Mouse (Mus musculus) layer of hippocampus, adult 8-10 months (tissue): ENCODE measurements around the gene Ddx17. TPM values are rescaled to one million over a fixed set of nuclear protein-coding genes. Genes with fewer than 3 reads are reported as not detected.
A peak's percentile ranks its signal among the peaks of the same experiment; 100 is the strongest.

Experiments
- DNase-seq, 2 experiments: peaks; one replicate each; pipeline ENCODE4 v3.0.0; 2022; ENCODE audit warnings: low spot score in 2 of 2
- total RNA-seq, 4 experiments: library from RNA; stranded (reverse); gene quantifications; 2 replicates each; pipeline ENCODE4 v1.2.4; 2022

The Ddx17 gene
- total RNA-seq, 4 experiments from 2014 or later = 307 to 352 (median 330) TPM

DNA sequence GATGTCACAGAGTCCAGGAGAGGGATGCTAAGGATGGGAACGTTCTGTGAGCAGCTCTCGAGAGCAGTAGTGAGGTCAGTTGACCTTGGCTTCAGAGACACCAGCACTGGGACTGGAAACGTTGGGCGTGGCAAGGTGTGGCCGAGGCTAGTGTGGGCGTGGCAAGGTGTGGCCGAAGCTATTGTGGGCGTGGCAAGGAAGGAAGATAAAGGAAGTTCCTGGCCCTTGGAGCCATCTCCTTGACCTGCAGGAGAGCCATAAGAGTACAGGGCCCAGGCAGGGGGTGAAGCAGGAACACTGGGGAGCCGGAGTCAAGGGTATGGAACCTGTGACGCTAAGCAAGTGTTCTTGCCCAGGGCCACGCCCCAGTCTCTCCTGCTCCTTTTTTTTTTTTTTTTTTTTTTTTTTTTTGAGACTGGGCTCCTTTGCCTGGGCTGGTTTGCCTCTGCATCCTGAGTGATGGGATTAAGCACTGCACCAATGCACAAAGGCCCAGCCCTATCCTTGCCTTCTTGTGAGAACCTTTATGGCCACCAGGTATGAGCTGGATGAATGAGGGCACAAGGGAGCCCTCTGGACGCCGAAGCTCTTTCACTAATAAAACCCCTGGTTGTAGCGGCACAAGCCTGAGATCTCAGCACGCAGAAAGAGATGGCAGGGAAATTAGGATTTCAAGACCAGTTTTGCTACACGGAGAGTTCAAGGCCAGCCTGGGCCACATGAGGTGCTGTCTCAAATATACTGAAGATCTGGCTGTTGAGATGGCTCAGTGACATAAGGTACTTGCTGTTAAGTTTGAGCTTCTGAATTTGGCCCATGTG, 26.9 kb downstream of the Ddx17 start:
- DNase-seq = no peak

DNA sequence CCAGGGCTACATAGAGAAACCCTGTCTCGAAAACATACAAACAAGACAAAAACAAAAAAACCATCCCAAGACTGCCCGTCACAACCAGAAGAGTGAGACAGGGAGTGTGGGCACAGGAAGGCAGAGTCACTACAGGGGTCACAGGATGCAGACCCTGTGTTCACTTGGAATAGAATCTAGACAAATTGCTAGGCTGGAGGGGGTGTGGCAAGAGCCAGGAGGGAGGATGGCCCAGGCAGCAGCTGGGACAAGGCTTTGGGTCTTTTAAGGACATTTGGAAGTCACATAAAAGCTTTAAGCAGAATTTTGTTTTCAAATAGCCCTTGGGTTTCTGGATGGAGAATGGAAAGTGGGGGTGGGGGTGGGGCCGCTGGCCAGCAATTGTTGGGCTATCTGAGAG, 28.0 kb downstream of the Ddx17 start:
- no peak for DNase-seq

DNA sequence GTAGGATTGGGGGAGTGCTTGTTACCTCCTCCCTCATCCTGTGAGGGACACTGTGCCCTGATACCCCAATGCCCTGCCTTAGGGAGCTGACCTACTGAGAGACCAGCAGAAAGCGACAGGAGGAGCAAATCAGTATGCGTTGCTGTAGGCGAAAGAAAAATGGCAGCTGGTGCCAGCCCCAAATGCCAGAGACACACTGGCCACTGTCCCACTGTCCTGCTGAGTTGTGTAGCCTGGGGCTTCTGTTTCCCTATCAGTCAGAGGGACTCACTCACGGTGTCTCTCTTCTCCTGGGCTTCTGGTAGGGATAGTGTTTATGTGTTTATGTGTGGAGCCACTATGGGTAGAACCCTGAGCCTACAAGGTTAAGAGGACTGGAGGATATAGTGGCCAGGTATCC, 28.8 kb downstream of the Ddx17 start:
- DNase-seq = no peak

DNA sequence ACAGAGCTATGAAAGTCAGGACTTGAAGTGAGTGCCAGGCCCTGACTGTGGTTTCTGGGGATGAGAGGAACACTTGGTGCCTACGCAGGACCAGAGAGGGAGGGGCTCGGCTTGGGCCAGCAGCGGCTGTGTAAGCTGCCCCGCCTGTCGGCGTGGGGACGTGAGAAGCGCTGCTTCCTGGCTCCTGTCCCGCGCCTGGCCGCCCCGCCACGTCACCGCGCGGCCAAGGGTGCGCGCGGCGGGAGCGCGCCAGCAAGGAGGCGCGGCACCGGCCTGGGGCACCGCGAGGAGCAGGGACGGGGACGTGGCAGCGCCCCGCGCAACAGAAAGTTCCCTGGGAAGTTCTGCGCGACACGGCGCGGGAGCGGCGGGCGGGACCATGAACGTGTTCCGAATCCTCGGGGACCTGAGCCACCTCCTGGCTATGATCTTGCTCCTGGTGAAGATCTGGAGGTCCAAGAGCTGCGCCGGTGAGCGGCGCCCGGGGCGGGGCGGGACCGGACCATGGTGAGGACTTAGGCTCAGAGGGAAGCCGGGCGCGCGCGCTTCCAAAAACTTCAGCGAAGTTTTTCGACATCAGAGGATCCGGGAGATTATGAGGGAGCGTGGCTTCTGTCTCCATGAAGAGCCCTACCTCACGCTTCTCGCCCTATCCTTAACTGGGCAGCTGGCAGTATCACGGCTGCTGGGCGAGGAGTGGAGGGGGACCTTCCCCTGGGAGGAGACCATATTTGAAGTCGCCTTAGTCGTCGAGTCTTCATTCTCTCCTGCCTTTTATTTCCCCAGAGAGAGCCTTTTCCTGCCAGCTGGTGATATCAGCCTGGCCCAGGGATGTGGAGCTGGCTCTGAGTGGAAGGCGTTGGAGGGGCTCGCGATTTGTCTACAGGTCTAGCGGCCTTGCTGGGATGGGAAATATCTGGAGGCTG, 30.1 kb downstream of the Ddx17 start, which contains the start of gene Kdelr3:
TSS of gene Kdelr3 (plus strand) at position 241 of the 926 bp plus-strand sequence.
- no peak for DNase-seq

DNA sequence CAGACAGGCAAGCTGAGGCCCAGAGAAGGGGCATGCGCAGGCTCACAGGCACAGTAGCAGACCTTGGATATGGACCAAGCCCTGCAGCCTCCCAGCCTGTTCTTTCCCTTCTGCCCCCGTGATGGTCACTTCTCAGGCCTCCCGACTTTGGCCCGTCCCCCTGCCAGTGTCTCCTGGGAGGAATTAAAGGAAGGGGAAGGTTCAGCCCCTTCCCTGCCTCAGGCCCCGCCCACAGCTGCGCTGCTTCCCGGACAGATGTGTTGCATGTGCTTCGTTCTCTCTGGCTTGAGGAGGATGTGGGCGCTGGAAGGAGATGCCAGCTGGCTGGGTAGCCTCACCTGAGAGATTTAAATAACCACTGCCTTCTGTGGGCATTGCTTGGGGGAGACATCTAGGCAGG, 32.6 kb downstream of the Ddx17 start:
- DNase-seq = no peak

DNA sequence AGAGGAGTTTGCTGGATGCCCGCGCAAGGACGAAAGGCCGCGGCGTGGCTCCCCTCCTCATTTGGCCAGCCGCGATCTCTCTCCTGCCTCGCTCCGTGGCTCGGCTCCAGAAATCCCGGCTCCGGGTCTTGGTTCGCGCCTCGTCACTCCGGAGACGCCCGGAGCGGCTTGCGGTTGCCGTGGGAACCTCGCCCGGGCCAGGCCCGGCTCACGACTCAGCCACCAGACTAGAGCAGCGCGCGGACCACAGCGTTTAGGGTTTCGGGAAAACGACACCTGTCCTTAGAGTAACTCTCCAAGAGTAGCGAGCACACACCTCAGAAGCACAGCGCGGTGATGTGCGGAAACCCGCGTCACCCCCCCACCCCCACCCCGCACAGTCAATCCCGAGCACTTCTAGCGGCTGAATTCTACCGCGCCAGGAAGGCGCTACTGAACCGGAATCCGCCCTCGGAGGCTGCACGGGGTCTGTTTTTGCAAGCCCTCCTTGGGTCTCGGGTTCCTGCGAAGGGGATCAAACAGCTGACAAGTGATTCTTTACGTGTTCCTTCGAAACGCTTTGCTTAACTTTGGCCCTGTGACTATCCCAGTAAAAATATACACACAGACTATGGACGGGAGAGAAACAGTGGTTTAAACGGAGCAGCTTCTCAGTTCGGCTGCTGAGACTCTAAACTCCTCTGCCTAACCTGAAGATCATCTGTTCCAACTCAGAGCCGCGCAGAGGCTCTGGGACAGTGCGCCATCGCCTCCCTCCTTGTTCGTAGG, 34.8 kb downstream of the Ddx17 start:
- DNase-seq = peak; percentile 74 to 81

DNA sequence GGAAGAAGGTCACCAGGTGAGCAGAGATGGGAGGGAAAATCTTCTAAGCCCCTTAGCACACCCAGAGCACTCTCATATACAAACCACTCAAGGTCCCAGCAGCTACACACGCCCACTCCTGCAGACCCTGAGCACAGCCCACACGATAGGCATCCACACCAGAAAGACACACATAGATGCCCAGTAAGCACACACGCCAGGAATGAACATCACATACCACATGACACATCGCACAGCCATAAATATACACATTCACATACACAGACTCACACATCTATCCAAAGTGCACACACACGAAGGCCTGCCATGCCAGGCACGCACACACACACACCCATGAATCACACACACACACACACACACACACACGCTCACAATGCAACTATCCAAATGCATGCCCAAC, 36.1 kb downstream of the Ddx17 start:
- DNase-seq = no peak

DNA sequence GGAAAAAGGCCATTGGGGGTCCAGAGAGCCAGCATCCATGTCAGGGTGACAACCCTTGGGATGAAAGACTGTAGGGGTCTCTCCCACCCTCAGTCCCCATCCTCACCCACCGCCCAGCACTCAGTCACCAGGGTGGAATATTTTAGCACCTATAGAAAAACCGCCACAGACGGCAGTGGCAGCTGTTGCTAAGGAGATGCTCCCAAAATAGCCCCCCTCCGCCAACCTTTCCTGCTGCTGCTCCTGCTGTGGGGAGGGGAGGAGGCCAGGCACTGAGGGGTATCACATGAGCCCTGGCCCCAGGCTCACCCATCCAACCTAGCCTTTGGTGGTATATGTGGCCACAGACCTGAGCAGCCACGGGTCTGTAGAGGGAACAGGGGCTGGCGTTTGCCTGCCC, 36.5 kb downstream of the Ddx17 start:
- no peak for DNase-seq

DNA sequence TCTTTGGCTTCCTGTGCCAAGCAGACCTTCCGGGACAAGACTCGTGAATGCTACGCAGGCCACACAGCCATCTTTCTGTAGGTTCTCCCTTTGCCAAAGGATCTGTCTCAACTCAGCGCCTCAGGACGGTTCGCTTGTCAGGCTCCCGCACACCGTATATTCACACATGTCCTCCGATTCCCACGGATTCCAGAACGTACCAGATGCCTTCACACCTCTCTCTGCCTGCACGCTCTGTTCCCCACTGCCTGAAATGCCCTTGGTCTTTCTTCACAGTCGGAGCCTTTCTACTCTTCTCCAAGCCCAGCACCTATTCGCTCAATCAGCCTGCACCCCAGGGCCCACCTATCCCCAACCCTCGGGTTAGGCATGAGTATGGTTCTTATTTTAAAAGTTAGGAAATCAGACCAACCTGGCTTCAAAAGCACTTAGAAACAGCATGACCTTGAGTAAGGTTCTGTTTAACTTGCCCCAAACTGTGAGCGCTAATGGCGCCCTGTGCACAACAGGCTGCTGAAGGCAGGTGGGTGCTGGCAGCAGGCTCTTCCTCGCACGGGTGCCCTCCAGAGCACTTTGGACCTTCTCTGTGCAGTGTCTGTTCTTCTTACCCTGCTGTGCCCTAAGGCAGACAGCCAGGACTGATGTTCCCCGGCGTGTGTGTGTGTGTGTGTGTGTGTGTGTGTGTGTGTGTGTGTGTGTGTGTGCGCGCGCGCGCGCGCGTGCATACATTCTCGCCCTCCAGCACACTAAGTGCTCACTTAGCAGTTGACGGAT, 39.3 kb downstream of the Ddx17 start:
- no peak for DNase-seq

DNA sequence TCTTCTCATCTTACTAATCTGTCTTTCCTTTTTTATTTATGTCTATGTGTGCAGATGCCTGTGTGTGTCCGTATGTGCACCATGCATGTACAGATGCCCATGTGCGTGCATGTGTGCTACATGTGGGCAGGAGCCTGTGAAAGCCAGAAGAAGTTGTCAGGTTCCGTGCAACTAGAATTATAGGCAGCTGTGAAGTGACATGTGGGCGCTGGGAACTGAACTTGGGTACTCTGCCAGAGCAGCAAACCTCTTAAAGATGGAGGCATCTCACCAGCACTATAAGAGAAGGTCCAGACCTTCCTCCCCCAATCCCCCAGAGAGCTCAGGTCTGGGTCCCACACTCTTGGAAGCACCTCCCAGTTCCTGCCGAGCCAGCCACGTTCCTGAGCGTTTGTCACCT, 40.1 kb downstream of the Ddx17 start:
- no peak for DNase-seq

DNA sequence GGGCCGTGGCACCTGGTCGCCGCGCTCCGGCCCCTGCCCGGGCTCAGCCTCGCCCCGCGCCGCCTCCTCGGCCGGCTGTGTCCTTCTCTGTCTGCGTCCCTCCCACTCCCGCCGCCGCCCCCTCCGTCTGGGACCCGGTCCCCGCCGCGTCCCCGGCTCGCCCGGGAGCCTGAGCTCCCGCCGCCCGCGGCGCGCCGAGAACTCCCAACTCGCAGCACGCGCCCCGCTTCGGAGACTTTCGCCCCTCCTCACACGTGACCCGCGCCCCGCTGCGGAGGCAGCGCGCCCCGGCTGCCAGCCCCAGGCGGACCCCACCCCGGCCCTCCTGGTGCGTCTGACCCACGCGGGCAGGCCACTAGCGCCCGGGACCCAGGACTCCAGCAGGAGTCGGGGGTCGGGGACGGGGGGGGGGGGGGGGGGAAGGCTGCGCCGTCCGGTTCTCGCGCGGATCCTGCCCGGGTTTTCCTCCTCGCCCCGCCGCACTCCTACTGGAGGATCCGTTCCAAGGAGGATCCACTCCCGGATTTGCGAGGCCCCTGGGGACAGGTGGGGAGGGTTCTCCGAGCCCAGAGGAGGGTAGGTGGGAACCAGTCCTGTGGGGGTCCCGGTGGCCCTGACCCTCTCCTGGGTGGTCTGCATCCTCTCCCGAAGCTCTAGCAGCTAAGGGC, 40.8 kb downstream of the Ddx17 start:
- DNase-seq = peak in 1 of 2 experiments; percentile 70

DNA sequence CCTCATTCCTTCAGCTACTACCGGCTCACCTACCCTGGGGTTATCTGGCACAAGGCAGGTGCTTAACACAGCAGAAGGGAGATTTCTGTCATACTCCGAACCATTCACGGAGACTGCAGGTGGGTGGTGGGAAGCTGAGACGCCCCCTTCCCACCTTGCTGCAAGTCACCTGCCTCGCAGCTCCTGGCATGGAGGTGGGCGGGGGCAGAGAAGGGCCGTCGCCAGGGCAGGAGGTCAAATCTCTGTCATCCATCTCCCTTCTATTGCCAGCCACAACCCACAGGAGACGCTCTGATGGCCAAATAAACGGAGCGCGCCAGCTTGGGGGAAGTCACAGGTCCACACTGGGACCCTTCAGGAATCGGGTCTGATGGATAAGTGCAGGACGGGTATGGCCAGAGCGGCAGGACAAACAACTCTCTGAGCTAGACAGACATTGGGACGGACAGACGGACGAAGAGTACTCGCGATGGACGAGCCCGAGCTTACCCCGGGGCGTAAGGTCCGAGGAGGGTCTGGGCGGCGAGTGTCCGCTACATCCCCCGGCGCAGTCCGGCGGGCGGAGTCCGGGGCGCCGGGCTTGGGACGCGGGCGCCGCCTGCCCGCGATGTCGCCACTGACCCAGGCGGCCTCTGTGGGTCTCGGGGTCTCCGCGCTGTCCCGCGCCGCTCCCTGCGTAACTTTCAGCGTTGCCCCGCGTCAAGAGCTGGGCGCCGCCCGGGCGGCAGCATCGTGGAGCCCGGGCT, 41.7 kb downstream of the Ddx17 start, which contains the start of gene Kcnj4:
TSS of gene Kcnj4 (minus strand) at position 535 of the 746 bp plus-strand sequence.
- DNase-seq = no peak

DNA sequence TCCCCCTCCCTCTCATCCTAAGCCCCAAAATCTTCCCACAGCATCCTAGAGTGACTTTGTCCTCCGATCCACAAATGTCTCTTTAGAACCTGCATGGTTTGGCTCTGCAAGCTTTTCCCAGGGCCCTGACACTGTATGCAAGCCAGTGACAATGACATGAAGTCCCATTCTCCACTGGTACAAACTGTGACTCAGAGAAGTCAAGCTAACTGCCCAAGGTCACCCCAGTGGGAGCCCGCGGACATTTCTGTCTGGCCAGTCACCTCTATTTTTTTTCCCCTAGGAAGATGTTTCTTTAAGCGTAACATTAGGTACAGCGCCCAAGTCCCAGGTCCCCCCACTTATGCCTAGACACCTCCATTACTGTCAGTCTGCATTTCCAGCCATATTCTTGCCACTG, 43.1 kb downstream of the Ddx17 start:
- no peak for DNase-seq

DNA sequence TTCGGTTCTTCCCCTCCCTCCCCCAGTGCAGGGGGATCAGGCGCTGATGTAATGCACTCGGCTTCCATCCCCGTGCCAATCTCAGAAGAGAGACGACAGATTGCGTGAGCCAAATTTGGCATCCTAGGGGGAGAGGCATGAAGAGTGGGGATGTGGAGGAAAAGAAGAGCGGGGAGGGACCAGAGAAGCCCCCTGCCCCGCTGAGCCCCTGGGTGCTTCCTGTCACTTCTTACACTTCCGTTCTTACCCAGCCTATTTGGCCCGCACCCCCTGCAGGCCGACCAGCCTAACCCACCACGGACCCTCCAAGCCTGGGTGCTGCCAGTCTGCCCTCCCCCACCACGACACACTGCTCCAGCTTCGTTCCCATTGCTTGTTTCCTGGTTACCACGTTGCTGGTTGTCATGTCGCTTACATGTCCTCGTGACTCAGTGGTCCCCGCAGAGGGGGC, 43.6 kb downstream of the Ddx17 start:
- DNase-seq = peak; percentile 69 to 71

DNA sequence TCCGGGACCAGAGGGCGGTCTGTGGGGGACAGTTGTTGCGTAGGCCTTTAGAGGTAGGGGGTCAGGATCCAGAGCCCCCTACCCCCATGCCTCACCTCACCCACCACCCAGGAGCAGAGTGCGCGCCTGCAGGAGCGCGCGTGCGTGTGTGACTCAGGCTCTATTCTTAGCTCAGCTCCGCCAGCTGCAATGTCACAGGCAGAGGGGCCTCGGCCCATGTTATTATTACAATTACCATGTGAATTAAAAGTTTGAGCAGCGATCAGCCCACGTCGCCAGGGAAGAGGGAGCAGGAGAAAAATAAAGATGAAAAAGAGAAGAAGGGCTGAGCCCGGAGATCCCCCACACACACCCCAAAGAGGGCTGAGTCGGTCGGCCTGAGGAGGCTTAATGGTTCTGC, 46.4 kb downstream of the Ddx17 start:
- no peak for DNase-seq

DNA sequence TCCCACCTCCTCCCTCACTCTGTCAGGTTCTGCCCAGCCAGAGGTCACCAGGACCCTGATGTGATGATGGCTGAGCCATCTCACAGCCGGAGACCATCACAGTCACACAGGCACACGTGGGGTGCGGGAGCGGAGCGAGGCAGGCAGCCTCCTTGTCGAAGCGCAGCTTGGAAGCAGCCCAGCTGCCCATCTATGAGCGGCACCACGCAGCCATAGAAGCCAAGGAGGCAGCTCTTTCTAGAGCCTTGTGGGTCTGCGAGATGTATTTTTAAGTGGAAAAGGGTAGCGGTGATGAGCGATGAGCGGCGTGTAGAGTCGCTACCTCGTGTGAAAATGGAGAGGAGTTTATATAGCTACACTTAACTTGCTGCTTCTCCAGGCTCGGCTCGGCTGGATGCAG, 53.0 kb downstream of the Ddx17 start:
- DNase-seq = no peak

DNA sequence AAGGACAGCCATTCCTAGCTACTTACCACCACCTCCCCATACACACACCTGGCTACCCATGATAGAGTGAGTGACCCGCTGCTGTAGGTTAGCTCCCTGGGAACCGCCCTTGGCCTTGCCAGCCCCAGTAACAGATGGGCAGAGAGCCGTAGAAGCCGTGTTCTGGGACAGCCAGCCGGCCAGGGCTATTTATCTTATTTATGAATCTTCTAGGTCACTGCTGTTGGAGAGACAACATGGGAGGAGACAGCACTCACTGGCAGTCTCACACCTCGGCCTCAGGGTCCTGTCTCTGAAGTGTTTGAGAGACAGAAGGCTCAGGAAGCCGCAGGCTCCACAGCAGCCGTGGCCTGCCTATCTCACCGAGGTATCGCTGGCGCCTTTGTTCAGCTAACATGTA, 57.1 kb downstream of the Ddx17 start:
- no peak for DNase-seq

DNA sequence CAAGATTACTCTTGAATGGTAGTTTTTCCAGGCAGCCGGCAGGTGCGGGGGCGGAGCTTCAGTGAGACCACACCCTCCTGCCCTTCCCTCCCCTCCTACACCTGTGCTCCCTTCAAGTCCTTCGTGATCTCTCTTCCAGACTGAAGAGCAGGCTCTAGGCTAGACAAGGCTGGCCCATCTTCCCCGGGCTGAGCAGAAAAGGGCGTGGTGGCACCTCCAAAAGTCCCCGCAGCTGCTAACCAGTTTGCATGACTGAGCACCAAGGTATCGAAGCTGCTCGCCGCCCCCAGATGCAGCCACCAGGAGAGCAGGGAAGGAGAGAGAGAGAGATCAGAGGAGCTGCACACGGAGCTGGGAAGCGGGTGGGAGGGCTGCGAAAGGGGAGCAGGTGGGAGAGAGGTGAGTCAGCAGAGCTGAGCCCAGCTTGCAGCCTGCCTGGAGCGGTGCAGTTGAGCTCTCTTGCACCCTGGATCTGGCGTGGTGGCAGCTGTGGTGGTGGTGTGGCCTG, 65.3 kb downstream of the Ddx17 start:
- DNase-seq = no peak
